Mouse (Mus musculus) brain, embryonic 14.5 days (tissue): Measurements from ENCODE around the gene Foxn1.

ENCODE experiments used
- CTCF ChIP-seq: fragments of 200-500 bp; IDR thresholded peaks from 2 replicates; pipeline ENCODE4 v1.5.1; 2012; ENCODE audit warnings: inconsistent platforms, mild to moderate bottlenecking, moderate library complexity, borderline replicate concordance; ENCODE audit not compliant: insufficient read depth, insufficient read length; ENCODE audit errors: extremely low read depth
- POLR2A ChIP-seq: fragments of 200-500 bp; IDR thresholded peaks from 2 replicates; pipeline ENCODE4 v1.6.1; 2012; ENCODE audit warnings: mild to moderate bottlenecking, inconsistent platforms, borderline replicate concordance; ENCODE audit not compliant: poor library complexity, insufficient read depth, insufficient read length, severe bottlenecking; ENCODE audit errors: extremely low read depth

DNA sequence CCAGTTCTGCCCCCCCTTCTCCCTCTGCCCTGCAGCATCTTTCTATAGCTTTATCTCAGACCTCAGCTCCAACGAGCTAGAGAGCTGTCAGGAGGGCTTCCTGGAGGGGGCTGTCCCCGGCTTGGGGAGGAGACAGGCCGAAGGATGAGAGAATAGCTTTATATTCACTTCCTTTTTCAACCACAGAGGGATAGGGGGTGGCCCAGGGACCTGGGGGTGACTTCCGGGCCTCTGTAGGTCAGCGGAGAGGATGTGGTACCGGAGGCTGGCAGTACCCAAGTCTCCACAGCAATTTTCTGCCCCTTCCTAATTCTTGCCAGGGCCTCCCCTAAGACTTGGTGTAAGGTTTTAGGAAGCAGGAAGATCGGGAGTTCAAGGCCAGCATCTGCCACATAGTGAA, 40.6 kb downstream of the Foxn1 start:
- TF ChIP-seq CTCF (no peak), POLR2A (no peak)
